Mouse (Mus musculus) ES-CJ7 (cell line): ENCODE measurements around the gene 1810010H24Rik.
"Not testable (repeated sequence)": the region's sequence is repeated elsewhere in the genome, so short reads cannot be mapped to it uniquely, and the experiment has no call there.

Experiments
- DNase-seq: peaks from one replicate; pipeline ENCODE4 v3.0.0; 2011; ENCODE audit warnings: low read depth, low spot score

The 1810010H24Rik gene

DNA sequence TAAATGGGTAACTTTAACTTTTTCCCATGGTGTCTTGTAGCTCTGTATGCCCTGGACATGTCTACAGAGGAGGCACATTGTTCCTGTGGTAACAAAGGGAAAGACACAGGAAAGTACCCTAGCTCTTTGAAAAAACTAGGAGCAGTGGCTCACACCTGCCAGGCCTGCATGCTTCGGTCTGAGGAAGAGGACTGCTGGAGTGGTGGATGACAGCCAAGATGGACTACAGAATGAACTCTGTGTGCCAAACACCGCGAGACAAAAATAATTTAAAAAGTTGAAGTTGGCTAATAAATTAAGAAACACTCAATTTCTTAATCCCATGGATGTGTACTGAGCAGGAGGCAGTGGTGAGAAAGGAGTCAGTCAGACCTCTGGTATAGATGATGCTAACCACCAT lies 15.9 kb downstream of the 1810010H24Rik start:
- DNase-seq = no peak

- no peak for DNase-seq
Measured at GRCm38 (mm10) chr11:107043361-107043760, 17.9 kb downstream of the 1810010H24Rik start.

DNA sequence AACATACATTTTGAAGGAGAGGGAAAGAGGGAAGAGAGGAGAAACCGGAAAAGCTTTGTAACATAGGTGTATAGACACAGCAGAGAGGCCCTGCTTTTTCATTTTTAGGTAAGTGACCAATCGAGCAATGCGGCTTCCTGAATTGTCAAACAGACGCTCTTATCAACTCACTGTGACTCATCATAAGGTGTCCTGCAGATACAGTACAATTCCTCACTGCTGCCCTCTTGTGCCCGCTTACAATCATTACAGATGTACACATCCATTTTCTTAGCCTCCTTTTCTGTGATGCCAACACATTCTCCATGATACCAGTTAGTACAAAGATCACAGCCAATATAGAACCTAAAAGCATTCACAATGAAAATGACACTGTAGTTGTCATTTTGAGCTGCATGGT lies 18.8 kb downstream of the 1810010H24Rik start:
- DNase-seq = peak; percentile 85

DNA sequence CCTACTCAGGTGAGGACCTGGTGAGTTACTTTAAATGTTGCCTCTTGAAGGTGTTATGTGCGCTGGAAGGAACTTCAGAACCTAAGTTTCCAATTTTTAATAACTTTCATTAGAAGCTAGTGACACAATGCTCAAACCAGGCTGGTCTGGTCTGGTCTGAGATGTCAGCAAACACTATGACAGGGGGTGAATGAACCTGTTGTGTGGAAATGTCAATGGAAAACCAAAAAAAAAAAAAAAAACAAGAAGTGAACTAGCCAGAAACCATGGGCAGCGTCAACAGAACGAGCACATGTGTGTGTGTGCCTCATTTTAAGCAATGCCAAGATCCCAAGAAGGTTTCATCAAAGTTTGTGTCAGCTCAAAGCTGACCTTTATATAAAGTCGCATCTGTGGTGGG lies 20.1 kb downstream of the 1810010H24Rik start:
- DNase-seq = no peak

DNA sequence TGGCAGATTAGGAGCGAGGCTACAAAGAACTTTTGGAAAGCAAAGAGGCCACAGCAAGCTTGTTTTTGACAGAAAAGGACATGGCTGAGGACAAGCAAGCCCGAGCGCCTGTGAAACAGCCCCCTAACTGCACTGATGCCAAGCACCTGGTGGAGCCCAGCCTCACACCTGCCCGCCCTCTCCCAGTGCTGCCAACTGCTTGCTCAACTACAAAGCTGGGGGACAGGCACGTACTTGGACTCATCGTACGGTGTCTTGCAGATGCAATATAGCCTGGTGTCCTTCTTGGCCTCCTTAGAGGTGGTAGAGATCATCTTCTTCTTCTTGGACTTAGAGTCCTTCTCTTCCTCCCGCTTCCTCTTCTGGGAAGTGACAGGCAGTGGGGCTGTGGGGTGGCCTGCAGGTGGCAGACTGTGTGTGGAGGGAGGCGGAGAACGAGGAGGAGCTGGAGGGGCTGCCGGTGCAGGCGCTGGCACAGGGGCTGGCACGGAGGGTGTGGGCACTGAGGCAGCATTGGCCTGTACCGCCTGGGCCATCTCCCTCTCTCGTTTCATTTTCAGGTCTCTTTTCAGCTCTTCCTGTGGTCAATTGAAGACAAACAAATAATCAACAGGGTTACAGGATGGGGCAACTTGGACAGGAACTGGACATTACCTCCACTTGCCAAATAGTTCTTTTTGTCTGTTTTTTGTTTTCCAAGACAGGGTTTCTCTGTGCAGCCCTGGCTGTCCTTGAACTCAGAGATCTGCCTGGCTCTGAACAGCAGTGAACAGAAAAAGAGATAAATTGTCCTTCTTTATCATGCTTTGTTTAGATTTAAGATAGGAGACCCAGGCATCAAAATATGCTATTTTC lies 21.5 kb downstream of the 1810010H24Rik start:
- DNase-seq = no peak

- no peak for DNase-seq
Measured at GRCm38 (mm10) chr11:107054870-107055269, 29.4 kb downstream of the 1810010H24Rik start.

- no peak for DNase-seq
Measured at GRCm38 (mm10) chr11:107057391-107057790, 31.9 kb downstream of the 1810010H24Rik start.

DNA sequence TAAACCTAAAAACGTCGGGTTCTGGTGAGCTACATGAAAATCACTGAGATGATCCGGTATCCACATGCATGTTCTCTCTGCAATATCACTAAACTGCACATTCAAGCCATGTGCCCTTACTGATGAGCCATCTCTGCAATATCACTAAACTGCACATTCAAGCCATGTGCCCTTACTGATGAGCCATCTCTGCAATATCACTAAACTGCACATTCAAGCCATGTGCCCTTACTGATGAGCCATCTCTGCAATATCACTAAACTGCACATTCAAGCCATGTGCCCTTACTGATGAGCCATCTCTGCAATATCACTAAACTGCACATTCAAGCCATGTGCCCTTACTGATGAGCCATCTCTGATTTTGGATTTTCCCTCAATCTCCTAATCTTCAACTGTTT lies 34.2 kb downstream of the 1810010H24Rik start:
- DNase-seq = not testable (repeated sequence)

DNA sequence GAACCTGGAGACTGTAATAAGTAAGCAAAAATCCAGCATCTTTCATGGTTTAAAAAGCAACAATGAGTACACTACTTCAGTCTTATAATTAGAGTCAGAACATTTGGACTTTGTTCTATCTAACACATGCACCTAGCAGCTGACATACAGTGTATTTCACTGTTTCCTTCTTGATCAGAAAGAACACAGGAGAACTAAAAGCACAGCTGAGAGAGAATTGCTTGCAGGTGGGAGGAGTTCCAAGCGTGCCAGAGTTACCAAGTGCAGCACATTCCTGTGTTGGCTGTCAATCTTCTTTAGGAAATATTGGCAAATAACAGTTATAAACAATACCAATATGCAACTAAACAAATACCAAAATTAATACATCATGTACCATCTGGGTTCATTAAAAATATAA lies 35.5 kb downstream of the 1810010H24Rik start:
- no peak for DNase-seq

DNA sequence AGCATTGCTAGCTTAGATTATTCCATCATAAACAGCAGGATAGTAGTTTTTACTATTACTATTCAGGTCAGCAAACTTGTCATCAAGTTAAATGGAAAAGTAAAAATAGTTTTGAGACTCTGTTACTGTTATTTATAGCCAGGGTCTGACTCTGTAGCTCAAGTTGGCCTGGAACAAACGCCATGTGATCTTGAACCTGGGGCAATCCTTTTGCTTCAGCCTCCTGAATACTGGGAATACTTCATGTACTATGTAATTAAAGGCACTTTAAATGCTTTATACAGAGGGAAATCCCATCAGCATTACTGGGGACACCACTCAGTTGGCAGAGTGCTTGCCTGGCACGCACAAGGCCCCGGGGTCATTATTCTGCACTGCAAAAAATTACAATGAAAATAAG lies 37.6 kb downstream of the 1810010H24Rik start:
- no peak for DNase-seq

DNA sequence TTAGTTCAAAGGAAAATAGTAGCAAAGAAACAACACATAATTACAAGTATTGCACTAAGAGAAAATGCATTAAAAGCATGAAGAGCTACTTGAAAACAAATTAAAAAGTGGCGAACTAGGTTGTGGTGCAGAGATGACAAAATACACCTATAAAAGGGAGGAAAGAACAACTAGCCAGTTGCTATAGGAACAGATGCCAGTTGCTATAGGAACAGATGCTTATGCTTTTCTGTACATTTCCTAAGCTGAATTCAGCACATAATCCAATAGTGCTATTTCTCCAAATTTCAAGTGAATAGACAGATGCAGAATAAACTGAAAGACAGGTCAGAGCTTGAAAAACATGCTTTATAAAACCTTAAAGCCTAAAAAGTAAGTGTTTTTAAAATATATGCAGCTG lies 39.1 kb downstream of the 1810010H24Rik start:
- DNase-seq = no peak

- no peak for DNase-seq
Measured at GRCm38 (mm10) chr11:107065216-107065785, 39.8 kb downstream of the 1810010H24Rik start.
